Mouse (Mus musculus) embryo, embryonic 11 days (tissue): Measurements from ENCODE around the gene Slc4a1.
"Not testable (repeated sequence)": the region's sequence is repeated elsewhere in the genome, so short reads cannot be mapped to it uniquely, and the experiment has no call there.

Source experiments
- DNase-seq: peaks from one replicate; pipeline ENCODE4 v3.0.0-alpha.2; 2015

The Slc4a1 gene

GRCm38 (mm10) chr11:102366103-102366502, at the start of gene Slc4a1:
Slc4a1 (minus strand) TSS chr11:102366203.
- DNase-seq: not testable (repeated sequence)

- DNase-seq: no peak
Measured at GRCm38 (mm10) chr11:102415034-102415802, 49.2 kb upstream of the Slc4a1 start.

GRCm38 (mm10) chr11:102413059-102413458, 47.1 kb upstream of the Slc4a1 start:
- no peak for DNase-seq

- peak; percentile 94 for DNase-seq
Measured at GRCm38 (mm10) chr11:102411704-102412103, 45.7 kb upstream of the Slc4a1 start.

- no peak for DNase-seq
Measured at GRCm38 (mm10) chr11:102411061-102411460, 45.1 kb upstream of the Slc4a1 start.

- not testable (repeated sequence) for DNase-seq
Measured at GRCm38 (mm10) chr11:102410345-102410744, 44.3 kb upstream of the Slc4a1 start.

- no peak for DNase-seq
Measured at GRCm38 (mm10) chr11:102409795-102410330, 43.9 kb upstream of the Slc4a1 start.

- DNase-seq: no peak
Measured at GRCm38 (mm10) chr11:102408888-102409794, 43.1 kb upstream of the Slc4a1 start.

GRCm38 (mm10) chr11:102408344-102408876, 42.4 kb upstream of the Slc4a1 start:
- DNase-seq: peak; percentile 99

- DNase-seq: no peak
Measured at GRCm38 (mm10) chr11:102407834-102408215, 41.8 kb upstream of the Slc4a1 start, which contains the start of gene Slc25a39. Slc25a39 (minus strand) TSS chr11:102407946.

GRCm38 (mm10) chr11:102406900-102407833, 41.2 kb upstream of the Slc4a1 start:
- DNase-seq: peak; percentile 96

- no peak for DNase-seq
Measured at GRCm38 (mm10) chr11:102406401-102406800, 40.4 kb upstream of the Slc4a1 start.

GRCm38 (mm10) chr11:102405544-102406285, 39.7 kb upstream of the Slc4a1 start:
- no peak for DNase-seq

GRCm38 (mm10) chr11:102404161-102405010, 38.4 kb upstream of the Slc4a1 start:
- DNase-seq: no peak

- no peak for DNase-seq
Measured at GRCm38 (mm10) chr11:102403657-102404056, 37.7 kb upstream of the Slc4a1 start.

- no peak for DNase-seq
Measured at GRCm38 (mm10) chr11:102401898-102402500, 36.0 kb upstream of the Slc4a1 start.

- DNase-seq: no peak
Measured at GRCm38 (mm10) chr11:102400513-102401084, 34.6 kb upstream of the Slc4a1 start.

GRCm38 (mm10) chr11:102399610-102400072, 33.6 kb upstream of the Slc4a1 start:
- peak; percentile 56 for DNase-seq

- DNase-seq: no peak
Measured at GRCm38 (mm10) chr11:102399107-102399506, 33.1 kb upstream of the Slc4a1 start.
